Mouse (Mus musculus) kidney, embryonic 16.5 days (tissue): ENCODE data around the gene 2210016F16Rik. TPM values are rescaled to one million over a fixed set of nuclear protein-coding genes. Genes with fewer than 3 reads are reported as not detected.

Source experiments
- microRNA counts: library from miRNA; unstranded; fragments of <30 nt; microRNA quantifications from one replicate; lab custom pipeline; 2016
- microRNA-seq: library from miRNA; unstranded; fragments of <30 nt; microRNA quantifications from one replicate; pipeline ENCODE4, GENCODE M21; 2016
- polyA plus RNA-seq: library from polyadenylated mRNA; unstranded; fragments of >200 nt; fragmentation: Nextera tagmentation; extraction: Ambion mirVana; gene quantifications from 2 replicates; pipeline ENCODE4 v1.2.1, GENCODE M21; 2015

The 2210016F16Rik gene
- polyA plus RNA-seq, 1 experiment from 2014 or later, result 31.0 TPM

MicroRNAs encoded within 50 kb of the gene (microRNA counts, 519-probe panel; counts per million panel counts)
- microRNA mmu-miR-7a (lab: Ali Mortazavi, UCI), result 3,248 counts per million, percentile 75 among the panel's probes with 10 or more counts

Small RNA genes lying within 50 kb of the gene (microRNA-seq; reads per million reads assigned to microRNA genes)
- 67.2 reads per million, percentile 51 among the genes with 10 or more reads in this experiment for gene Mir7-1

Other genes starting within 250 kb of the 2210016F16Rik start
- gene Idnk, start 227.6 kb downstream of the 2210016F16Rik start, polyA plus RNA-seq, result 38.6 and 39.9 TPM in 2 replicates
- 103 and 104 TPM in 2 replicates for gene Ubqln1, start 169.6 kb downstream of the 2210016F16Rik start, polyA plus RNA-seq
- 22.5 and 25.8 TPM in 2 replicates for gene Gkap1, start 109.5 kb downstream of the 2210016F16Rik start, polyA plus RNA-seq
- gene Kif27, start 26.1 kb downstream of the 2210016F16Rik start, polyA plus RNA-seq, result 0.71 and 0.84 TPM in 2 replicates
- gene Rmi1, start 17.0 kb upstream of the 2210016F16Rik start, polyA plus RNA-seq, result 23.2 and 25.7 TPM in 2 replicates
- gene Hnrnpk, start 18.1 kb upstream of the 2210016F16Rik start, polyA plus RNA-seq, result 1,654 and 1,686 TPM in 2 replicates
- gene Slc28a3, start 225.7 kb upstream of the 2210016F16Rik start, polyA plus RNA-seq, result 0.08 TPM in 1 of 2 replicates, not detected in the other